In genomic region chr10:77963971-77964370, GRCm38 (mm10) we compare ENCODE assay signal across 23 mouse cellular contexts. TPM values are rescaled to one million over a fixed set of nuclear protein-coding genes. Genes with fewer than 3 reads are reported as not detected.
DNase-seq lines count a peak whose midpoint lies in the region; ATAC-seq and TF ChIP-seq lines count a peak whose summit lies in the region.
"Had no signal": no experiment of that assay in that cellular context is flagged by ENCODE, and none has a peak within 500 bp of the region (broad histone marks: within the 10 kb centered on the region; RNA-seq: fewer than 3 reads in every experiment).

No protein-coding gene starts in this region.

- H3K9me3 ChIP-seq in heart, embryonic 10.5 days: no peaks in the 10 kb centered on the region
- H3K9me3 ChIP-seq in liver, postnatal 0 days (ENCODE audit: low read length): no peaks in the 10 kb centered on the region
- no peaks in the 10 kb centered on the region for H3K9me3 ChIP-seq in stomach, postnatal 0 days (ENCODE audit: control insufficient read depth, low read length)
- H3K9me3 ChIP-seq in intestine, embryonic 16.5 days (ENCODE audit: control insufficient read depth, low read length): no peaks in the 10 kb centered on the region
- H3K9me3 ChIP-seq: embryonic facial prominence, embryonic 13.5 days; heart, embryonic 12.5 days; limb, embryonic 15.5 days; midbrain, embryonic 13.5 days had no signal

- no peak for TF ChIP-seq CTCF in liver, postnatal 0 days (IDR thresholded peaks at IDR 0.05; ENCODE audit: low read depth)
- TF ChIP-seq CTCF in stomach, postnatal 0 days (IDR thresholded peaks at IDR 0.05; ENCODE audit: low read depth): no peak
- no peak for TF ChIP-seq CTCF in left cerebral cortex, adult 2 months (IDR thresholded peaks at IDR 0.05)

- DNase-seq in heart, adult 11 months: peak; percentile 92
- DNase-seq in heart, embryonic 10.5 days (ENCODE audit: low spot score): no peak
- DNase-seq in spleen, postnatal 36 days (ENCODE audit: low spot score in 2 of 2): peak; percentile 42 to 56
- DNase-seq in spleen, postnatal 14 days (ENCODE audit: low spot score in 2 of 2): no peak
- no peak for DNase-seq in liver, postnatal 0 days
- no peak for DNase-seq in stomach, postnatal 0 days (ENCODE audit: low spot score)
- DNase-seq in left cerebral cortex, adult 2 months (ENCODE audit: extremely low spot score in 1 of 2, low spot score in 2 of 2): no peak
- DNase-seq: adrenal gland, adult 2 months; cerebellum, adult 9-10 months; heart, postnatal 14 days; kidney, adult 18-20 months; kidney, postnatal 14 days; layer of hippocampus, postnatal 36 days; lung, postnatal 4 days; right cerebral cortex, postnatal 14 days had no signal

- H3K36me3 ChIP-seq in heart, embryonic 10.5 days: no peaks in the 10 kb centered on the region
- no peaks in the 10 kb centered on the region for H3K36me3 ChIP-seq in liver, postnatal 0 days (replicated peaks; ENCODE audit: insufficient read depth, low read length)
- no peaks in the 10 kb centered on the region for H3K36me3 ChIP-seq in stomach, postnatal 0 days (ENCODE audit: control insufficient read depth, insufficient read depth, low read length)
- no peaks in the 10 kb centered on the region for H3K36me3 ChIP-seq in intestine, embryonic 16.5 days (ENCODE audit: control insufficient read depth, insufficient read depth, low read length)
- H3K36me3 ChIP-seq: embryonic facial prominence, embryonic 13.5 days; heart, embryonic 12.5 days; limb, embryonic 15.5 days; midbrain, embryonic 13.5 days had no signal

- H3K4me1 ChIP-seq in heart, embryonic 10.5 days: no peaks in the 10 kb centered on the region
- 0 out of 2 replicates have a peak, but pooled peaks cover 3% of the 10 kb centered on the region for H3K4me1 ChIP-seq in liver, postnatal 0 days (ENCODE audit: insufficient read depth)
- no peaks in the 10 kb centered on the region for H3K4me1 ChIP-seq in stomach, postnatal 0 days (replicated peaks; ENCODE audit: control insufficient read depth, insufficient read depth)
- 0 out of 2 replicates have a peak, but pooled peaks cover under 1% of the 10 kb centered on the region for H3K4me1 ChIP-seq in intestine, embryonic 16.5 days (ENCODE audit: control insufficient read depth, insufficient read depth, low read length)
- H3K4me1 ChIP-seq: heart, embryonic 12.5 days had no signal

- H3K4me3 ChIP-seq in heart, embryonic 10.5 days: no peak overlapping the region
- no peak overlapping the region for H3K4me3 ChIP-seq in liver, postnatal 0 days (ENCODE audit: low read depth, low read length)
- H3K4me3 ChIP-seq in stomach, postnatal 0 days (ENCODE audit: low read depth, low read length): no peak overlapping the region
- H3K4me3 ChIP-seq in intestine, embryonic 16.5 days (ENCODE audit: low read length): no peak overlapping the region
- H3K4me3 ChIP-seq in left cerebral cortex, adult 2 months: no peak overlapping the region
- H3K4me3 ChIP-seq: embryonic facial prominence, embryonic 13.5 days; heart, embryonic 12.5 days; layer of hippocampus, adult 2 months; limb, embryonic 15.5 days; midbrain, embryonic 13.5 days had no signal

- peaks cover 28% of the 10 kb centered on the region for H3K27me3 ChIP-seq in heart, embryonic 10.5 days (ENCODE audit: insufficient read depth, poor library complexity, severe bottlenecking)
- H3K27me3 ChIP-seq in liver, postnatal 0 days (ENCODE audit: insufficient read depth, low read length): peaks cover 6% of the 10 kb centered on the region
- no peaks in the 10 kb centered on the region for H3K27me3 ChIP-seq in stomach, postnatal 0 days (ENCODE audit: control insufficient read depth, insufficient read depth, low read length)
- peaks cover 7% of the 10 kb centered on the region for H3K27me3 ChIP-seq in intestine, embryonic 16.5 days (replicated peaks; ENCODE audit: control insufficient read depth, insufficient read depth, low read length)

- TF ChIP-seq EP300 in liver, postnatal 0 days (IDR thresholded peaks at IDR 0.05; ENCODE audit: low read depth): no peak
- TF ChIP-seq EP300 in stomach, postnatal 0 days (optimal IDR thresholded peaks at IDR 0.05): no peak

- H3K4me2 ChIP-seq in liver, postnatal 0 days (ENCODE audit: low read depth, low read length): no peak overlapping the region
- no peak overlapping the region for H3K4me2 ChIP-seq in stomach, postnatal 0 days (replicated peaks; ENCODE audit: low read depth)
- H3K4me2 ChIP-seq in intestine, embryonic 16.5 days (ENCODE audit: low read depth, low read length): no peak overlapping the region
- H3K4me2 ChIP-seq: embryonic facial prominence, embryonic 13.5 days; heart, embryonic 12.5 days; hindbrain, embryonic 14.5 days; limb, embryonic 15.5 days; midbrain, embryonic 13.5 days had no signal

- no peak overlapping the region for H3K9ac ChIP-seq in liver, postnatal 0 days (replicated peaks)
- H3K9ac ChIP-seq in stomach, postnatal 0 days (ENCODE audit: low read length): no peak overlapping the region
- no peak overlapping the region for H3K9ac ChIP-seq in intestine, embryonic 16.5 days (ENCODE audit: low read depth, low read length)
- H3K9ac ChIP-seq: embryonic facial prominence, embryonic 13.5 days; heart, embryonic 12.5 days; hindbrain, embryonic 14.5 days; limb, embryonic 15.5 days; midbrain, embryonic 13.5 days had no signal

- 76% methylated on average over 6 of the region's 6 CpGs for WGBS in heart, embryonic 10.5 days
- WGBS in liver, postnatal 0 days (ENCODE audit: insufficient replicate concordance): 35% methylated on average over 6 of the region's 6 CpGs
- WGBS in stomach, postnatal 0 days: 68% methylated on average over 6 of the region's 6 CpGs
- WGBS in intestine, embryonic 16.5 days: 76% methylated on average over 6 of the region's 6 CpGs

- intact Hi-C loops in left cerebral cortex, adult 2 months (cut with DNase I): no loop called here

- peak; percentile 67 for ATAC-seq in liver, postnatal 0 days
- ATAC-seq in stomach, postnatal 0 days (ENCODE audit: low FRiP score, low TSS enrichment): 0 out of 2 replicates have a peak, but pooled peaks have one; percentile 29
- no peak for ATAC-seq in intestine, embryonic 16.5 days
- ATAC-seq: forebrain, embryonic 14.5 days; midbrain, embryonic 13.5 days had no signal

- H3K27ac ChIP-seq in heart, embryonic 10.5 days: no peak overlapping the region
- peak overlapping the region; percentile 48; the same call in 1 of the 2 replicates for H3K27ac ChIP-seq in liver, postnatal 0 days (ENCODE audit: low read depth)
- no peak overlapping the region for H3K27ac ChIP-seq in stomach, postnatal 0 days (replicated peaks)
- no peak overlapping the region for H3K27ac ChIP-seq in intestine, embryonic 16.5 days (ENCODE audit: low read length)
- no peak overlapping the region for H3K27ac ChIP-seq in left cerebral cortex, adult 2 months
- H3K27ac ChIP-seq: embryonic facial prominence, embryonic 13.5 days; hindbrain, embryonic 14.5 days; layer of hippocampus, adult 2 months; limb, embryonic 15.5 days; midbrain, embryonic 13.5 days had no signal

RNA-seq across cellular contexts. Expression of gene Trpm2, which starts 6.4 kb away (rescaled TPM):
- polyA plus RNA-seq in heart, embryonic 10.5 days (2016; fragmentation: Nextera tagmentation; extraction: Ambion mirVana): 0.43 TPM in 2 replicates
- polyA plus RNA-seq in liver, postnatal 0 days (2015; fragmentation: Nextera tagmentation; extraction: Ambion mirVana): 1.5 and 1.7 TPM in 2 replicates
- 0.61 and 0.85 TPM in 2 replicates for polyA plus RNA-seq in stomach, postnatal 0 days (2015; fragmentation: Nextera tagmentation; extraction: Ambion mirVana)
- polyA plus RNA-seq in intestine, embryonic 16.5 days (2015; fragmentation: Nextera tagmentation; extraction: Ambion mirVana): 0.91 and 0.92 TPM in 2 replicates
- 10 to 100 TPM; 44.7 to 50.3 TPM for total RNA-seq in left cerebral cortex, adult 2 months (2021)

RNA-seq across cellular contexts. Expression of gene 1810043G02Rik, which starts 14.4 kb away (rescaled TPM):
- 16.9 and 23.1 TPM in 2 replicates for polyA plus RNA-seq in heart, embryonic 10.5 days (2016; fragmentation: Nextera tagmentation; extraction: Ambion mirVana)
- polyA plus RNA-seq in liver, postnatal 0 days (2015; fragmentation: Nextera tagmentation; extraction: Ambion mirVana): 4.0 and 4.4 TPM in 2 replicates
- 16.1 and 18.8 TPM in 2 replicates for polyA plus RNA-seq in stomach, postnatal 0 days (2015; fragmentation: Nextera tagmentation; extraction: Ambion mirVana)
- 16.0 and 17.5 TPM in 2 replicates for polyA plus RNA-seq in intestine, embryonic 16.5 days (2015; fragmentation: Nextera tagmentation; extraction: Ambion mirVana)
- total RNA-seq in left cerebral cortex, adult 2 months (2021): 10 to 100 TPM; 33.9 to 34.0 TPM

RNA-seq across cellular contexts. Expression of gene Pfkl, which starts 45.9 kb away (rescaled TPM):
- polyA plus RNA-seq in heart, embryonic 10.5 days (2016; fragmentation: Nextera tagmentation; extraction: Ambion mirVana): 264 and 274 TPM in 2 replicates
- 23.5 and 31.3 TPM in 2 replicates for polyA plus RNA-seq in liver, postnatal 0 days (2015; fragmentation: Nextera tagmentation; extraction: Ambion mirVana)
- polyA plus RNA-seq in stomach, postnatal 0 days (2015; fragmentation: Nextera tagmentation; extraction: Ambion mirVana): 82.4 and 86.1 TPM in 2 replicates
- 282 and 298 TPM in 2 replicates for polyA plus RNA-seq in intestine, embryonic 16.5 days (2015; fragmentation: Nextera tagmentation; extraction: Ambion mirVana)
- total RNA-seq in left cerebral cortex, adult 2 months (2021): 100 to 1,000 TPM; 141 to 149 TPM

Comparison
In these comparisons a context has a peak if more than half of its experiments do, and no peak if none do; other contexts are left out.
1. DNase-seq: peak in heart, adult 11 months (single experiment) and spleen, postnatal 36 days (2 of 2); none in heart, embryonic 10.5 days (single experiment), spleen, postnatal 14 days (0 of 2), liver, postnatal 0 days (single experiment), stomach, postnatal 0 days (single experiment) and left cerebral cortex, adult 2 months (0 of 2).